Mouse (Mus musculus) heart, postnatal 0 days (tissue): ENCODE measurements at regions not wholly inside any gene's neighbourhood (a gene's known extent, or its start where the extent isn't known, plus 50 kb on each side); places are given as distances from the start of the nearest gene placed in this dataset.

Experiments used
- CTCF ChIP-seq: IDR thresholded peaks from 2 replicates; pipeline ENCODE4 v1.5.1; 2016; ENCODE audit warnings: antibody characterized with exemption, control low read depth, low read depth
- EP300 ChIP-seq: IDR thresholded peaks from 2 replicates; pipeline ENCODE4 v1.6.1; 2016; ENCODE audit warnings: antibody characterized with exemption, low read depth

DNA sequence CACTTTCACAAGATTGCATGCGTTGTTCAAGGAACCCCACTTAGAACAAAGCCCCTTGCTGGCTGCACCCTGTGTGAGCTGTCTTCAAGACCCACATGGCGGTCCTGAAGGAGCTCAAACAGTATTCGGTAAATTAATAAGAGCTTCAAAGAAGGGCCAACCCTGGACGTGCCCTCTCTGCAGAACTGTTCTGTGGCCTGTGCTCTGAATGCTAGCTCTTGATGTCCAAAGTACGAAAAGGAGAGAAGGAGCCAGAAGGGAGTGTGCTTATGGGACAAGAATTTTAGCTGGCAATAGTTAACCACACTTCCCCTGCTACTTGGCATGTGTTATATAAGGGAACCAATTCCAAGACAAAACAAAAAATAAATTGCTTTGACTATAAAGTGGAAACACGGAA, 67.6 kb upstream of the Cdc42bpa start:
- TF ChIP-seq CTCF, result no peak
- TF ChIP-seq EP300, result no peak
